Mouse (Mus musculus): ENCODE results near the gene Kpna3.

GRCm38 (mm10) chr14:61320765-61321164, 118.9 kb downstream of the Kpna3 start:
- TF ChIP-seq POLR2A (IDR thresholded peaks at IDR 0.05; ENCODE audit: low read depth, low read length) (no peak), CTCF (IDR thresholded peaks at IDR 0.05; ENCODE audit: extremely low read depth, insufficient read length, insufficient replicate concordance, low read depth, low read length) (no peak)
